Mouse (Mus musculus): ENCODE results near the gene Pfkfb4. TPM values are rescaled to one million over a fixed set of nuclear protein-coding genes. Genes with fewer than 3 reads are reported as not detected.

Pfkfb4 gene
- total RNA-seq, 4 experiments from 2014 or later, result 21.5 to 37.8 (median 35.0) TPM

DNA sequence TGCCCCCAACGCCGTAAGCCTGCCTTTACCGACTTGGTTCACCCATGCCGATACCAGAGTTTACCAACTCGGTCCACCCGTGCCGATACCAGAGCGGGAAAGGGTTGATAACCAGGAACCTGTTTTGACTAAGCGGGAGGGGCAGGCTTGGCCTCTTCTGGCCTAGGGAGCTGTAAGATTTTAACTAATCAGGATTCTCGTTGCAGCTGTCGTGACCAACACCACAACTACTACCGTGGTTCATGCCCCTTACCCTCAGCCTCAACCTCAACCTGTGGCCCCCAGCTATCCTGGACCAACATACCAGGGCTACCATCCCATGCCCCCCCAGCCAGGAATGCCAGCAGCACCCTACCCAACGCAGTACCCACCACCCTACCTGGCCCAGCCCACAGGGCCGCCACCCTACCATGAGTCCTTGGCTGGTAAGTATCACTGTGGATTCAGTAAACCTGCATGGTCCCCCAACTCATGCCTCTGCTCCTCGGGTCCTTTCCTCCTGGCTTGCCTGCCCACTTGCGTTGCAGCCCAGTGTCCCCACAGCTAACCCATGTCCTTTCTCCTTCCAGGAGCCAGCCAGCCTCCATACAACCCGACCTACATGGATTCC lies 64.6 kb downstream of the Pfkfb4 start:
- DNase-seq (ENCODE audit: low spot score in 2 of 2), result no peak

DNA sequence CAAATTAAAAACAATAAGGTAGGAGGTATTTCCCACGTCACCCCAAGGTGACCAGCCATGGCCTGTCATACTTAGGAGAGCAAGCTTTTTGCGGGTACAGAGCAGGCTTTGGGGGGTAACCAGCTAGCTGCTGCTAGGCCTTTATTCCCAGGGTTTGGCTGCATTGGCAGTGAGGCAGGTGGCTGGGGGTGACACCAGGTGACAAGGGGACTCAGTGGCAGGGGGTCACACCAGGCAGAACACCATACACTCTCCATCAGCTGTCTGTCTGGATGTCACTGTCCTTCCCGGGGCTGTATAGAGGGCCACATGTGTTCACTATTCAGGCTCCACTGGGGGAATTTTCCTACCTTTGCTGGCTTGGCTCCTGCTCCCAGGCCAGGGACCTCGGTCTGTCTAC lies 65.3 kb downstream of the Pfkfb4 start:
- DNase-seq (ENCODE audit: low spot score in 2 of 2), result no peak

DNA sequence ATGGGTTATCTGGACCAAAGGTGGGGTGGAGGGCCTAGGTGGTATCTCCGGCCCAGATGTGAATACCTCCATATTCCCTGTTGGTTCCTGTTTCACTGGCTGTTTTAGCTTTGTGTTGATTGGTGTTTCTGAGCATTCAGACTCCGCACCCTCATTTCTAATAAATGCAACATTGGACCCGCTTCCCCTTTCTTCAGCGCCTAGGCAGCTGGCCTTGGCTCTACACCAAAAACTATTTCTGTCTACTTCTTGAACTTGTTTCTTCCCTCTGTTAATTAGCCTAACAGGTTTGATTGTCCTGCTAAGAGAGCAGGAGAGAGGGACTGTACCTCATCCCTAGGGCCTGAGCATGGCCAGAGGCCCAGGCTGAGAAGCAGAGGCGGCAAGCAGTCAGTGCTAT lies 66.0 kb downstream of the Pfkfb4 start:
- no peak for DNase-seq (ENCODE audit: low spot score in 2 of 2)

DNA sequence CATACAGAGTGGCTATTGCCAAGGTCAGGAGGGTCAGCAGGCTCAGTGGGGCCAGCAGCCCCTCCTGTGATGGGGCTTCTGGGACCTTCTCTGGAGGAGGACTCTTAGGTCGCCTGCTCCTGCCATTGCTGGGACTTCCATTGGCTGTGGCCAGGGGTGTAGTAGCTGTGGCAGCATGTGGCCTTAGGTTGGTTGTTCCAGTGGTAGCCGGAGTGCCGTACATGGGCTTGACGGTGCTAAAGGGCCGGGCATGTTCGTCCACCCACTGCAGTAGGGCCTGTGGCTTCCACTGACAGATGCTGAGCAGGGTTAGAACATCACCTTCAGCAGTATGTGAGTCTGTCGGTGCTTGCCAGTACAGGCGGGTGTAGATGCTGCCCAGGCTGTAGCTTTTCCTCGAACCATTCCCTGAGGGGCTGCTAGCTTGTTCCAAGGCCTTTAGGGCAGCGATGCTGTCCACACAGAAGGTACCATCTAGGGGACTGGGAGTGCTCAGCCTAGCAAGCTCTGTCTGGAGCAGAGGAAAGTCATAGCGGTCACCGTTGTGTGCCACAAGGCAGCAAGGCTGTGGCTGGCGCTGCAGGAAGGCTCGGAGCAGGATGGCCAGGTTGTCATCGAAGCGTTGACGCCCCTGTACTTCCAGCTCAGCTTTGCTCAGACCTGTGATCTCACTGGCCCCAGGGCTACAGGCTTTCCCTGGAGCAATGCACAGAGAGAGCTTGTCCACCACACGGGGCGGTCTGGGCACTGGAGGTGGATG lies 66.6 kb downstream of the Pfkfb4 start:
- no peak for DNase-seq (ENCODE audit: low spot score in 2 of 2)

DNA sequence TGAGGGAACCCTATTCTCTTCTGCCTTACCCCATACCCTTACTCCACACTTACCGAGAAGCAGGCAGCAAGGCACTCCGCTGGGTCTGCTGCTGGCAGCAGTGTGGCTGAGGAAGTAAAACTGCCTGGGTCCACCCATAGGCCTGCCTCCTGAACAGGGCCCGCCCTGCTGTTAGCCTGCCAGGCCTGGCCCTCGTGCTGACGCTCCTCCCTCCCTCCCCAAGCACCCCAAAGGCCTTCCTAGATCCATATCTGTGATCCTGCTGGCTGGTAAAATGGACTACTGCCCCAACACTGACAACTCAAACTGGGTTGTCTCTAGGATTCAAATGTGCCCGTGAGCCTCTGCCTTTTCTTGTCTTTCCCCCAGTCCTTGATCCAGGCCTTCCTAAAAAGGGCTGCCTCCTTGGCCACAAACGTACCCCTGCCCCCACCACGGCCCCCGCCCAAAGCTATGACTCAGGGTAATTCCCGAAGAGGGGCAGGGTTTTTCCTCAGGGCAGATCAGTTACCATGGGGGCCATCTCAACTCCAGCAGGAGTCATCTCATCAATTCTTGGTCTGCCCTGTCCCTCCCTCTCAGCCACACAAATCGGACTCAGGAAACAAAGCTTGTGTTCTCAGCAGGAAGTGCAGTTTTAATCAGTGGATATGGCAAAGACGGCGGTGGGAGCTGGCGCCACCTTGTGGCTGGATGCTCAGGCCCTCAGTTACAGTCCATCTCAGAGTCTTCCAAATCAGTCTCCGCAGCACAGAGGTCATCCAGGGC lies 67.7 kb downstream of the Pfkfb4 start, which contains the start of gene Trex1:
Gene Trex1, minus strand, starts transcription at position 599 of the 768 bp plus-strand sequence.
- peak; percentile 87 to 90 for DNase-seq (ENCODE audit: low spot score in 2 of 2)

DNA sequence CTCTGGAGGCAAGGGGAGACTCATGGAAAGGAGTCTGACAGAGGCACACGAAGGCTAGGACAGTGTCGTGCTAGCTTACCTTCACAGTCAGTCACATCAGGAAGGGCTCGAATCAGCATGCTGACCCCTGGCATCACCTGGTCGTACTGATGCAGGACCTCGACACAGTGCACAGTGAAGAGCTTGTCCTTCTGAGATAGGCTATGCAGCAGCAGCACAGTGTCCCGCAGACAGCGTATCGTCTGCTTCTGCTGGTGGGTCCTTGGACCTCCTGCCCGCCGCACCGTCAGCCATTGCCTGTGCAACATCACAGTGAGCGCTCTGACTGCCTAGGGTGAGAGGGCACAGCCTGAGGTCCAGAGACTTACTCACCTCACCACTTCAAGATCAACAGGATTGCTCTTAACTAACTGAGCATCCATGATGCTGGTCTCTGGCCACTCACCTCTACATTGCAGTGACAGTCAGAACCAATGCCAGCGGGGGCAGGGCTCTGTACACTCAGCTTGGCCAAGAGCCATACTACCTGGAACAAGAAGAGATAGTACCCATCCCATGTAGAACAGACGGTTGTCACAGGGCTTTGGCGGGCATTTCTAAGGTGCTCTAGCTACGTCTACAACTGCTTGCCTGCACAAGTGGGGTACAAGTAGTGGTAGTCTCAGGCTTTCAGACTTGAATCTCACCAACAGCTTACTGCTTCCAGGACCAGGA lies 68.8 kb downstream of the Pfkfb4 start:
- DNase-seq (ENCODE audit: low spot score in 2 of 2), result no peak

DNA sequence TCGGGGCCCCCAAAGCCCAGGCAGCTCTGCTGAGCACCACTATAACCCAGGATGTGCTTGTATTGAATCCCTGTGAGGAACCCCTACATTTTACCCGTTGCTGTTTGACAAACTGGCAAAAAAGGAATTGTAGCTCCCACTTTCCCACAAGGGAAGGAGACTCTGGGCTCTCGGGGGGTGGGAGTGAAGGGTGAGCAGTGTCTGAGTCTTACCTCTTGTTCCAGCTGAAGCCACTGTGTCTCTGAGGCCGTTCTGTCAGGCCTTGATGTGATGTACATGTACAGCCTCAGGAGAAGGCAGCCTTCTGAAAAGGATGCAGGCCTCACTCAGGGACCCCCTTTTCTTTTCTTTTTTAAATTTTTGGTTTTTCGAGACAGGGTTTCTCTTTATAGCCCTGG lies 69.3 kb downstream of the Pfkfb4 start:
- DNase-seq (ENCODE audit: low spot score in 2 of 2), result no peak

DNA sequence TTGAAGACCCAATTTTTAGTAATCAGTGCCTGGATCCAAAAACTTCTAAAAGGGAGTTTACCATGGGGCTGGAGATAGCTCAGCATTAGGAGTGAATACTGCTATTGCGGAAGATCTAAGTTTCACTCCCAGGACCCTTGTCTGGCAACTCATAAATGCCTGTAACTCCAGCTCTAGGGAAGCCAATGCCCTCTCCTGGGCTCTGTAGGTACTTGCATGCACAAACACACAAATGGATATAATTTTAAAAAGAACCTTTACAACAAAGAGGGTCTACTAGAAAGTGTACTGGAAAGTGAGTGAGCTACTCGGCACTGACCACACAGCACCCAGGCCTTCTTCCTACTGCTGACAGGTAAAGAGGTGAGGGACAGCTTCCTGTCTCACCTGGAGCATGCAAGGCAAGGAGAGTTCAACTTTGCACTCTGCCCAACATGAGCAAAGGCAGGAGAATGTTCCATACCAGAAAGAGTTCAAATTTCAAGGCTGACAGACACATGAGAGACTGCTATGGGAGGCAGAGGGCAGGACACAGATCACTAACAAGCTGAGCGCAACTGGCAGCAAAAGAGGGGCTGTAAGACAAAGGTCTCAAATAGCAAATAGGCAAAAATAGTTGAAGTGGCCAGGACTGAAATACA lies 76.6 kb downstream of the Pfkfb4 start:
- no peak for DNase-seq (ENCODE audit: low spot score in 2 of 2)

DNA sequence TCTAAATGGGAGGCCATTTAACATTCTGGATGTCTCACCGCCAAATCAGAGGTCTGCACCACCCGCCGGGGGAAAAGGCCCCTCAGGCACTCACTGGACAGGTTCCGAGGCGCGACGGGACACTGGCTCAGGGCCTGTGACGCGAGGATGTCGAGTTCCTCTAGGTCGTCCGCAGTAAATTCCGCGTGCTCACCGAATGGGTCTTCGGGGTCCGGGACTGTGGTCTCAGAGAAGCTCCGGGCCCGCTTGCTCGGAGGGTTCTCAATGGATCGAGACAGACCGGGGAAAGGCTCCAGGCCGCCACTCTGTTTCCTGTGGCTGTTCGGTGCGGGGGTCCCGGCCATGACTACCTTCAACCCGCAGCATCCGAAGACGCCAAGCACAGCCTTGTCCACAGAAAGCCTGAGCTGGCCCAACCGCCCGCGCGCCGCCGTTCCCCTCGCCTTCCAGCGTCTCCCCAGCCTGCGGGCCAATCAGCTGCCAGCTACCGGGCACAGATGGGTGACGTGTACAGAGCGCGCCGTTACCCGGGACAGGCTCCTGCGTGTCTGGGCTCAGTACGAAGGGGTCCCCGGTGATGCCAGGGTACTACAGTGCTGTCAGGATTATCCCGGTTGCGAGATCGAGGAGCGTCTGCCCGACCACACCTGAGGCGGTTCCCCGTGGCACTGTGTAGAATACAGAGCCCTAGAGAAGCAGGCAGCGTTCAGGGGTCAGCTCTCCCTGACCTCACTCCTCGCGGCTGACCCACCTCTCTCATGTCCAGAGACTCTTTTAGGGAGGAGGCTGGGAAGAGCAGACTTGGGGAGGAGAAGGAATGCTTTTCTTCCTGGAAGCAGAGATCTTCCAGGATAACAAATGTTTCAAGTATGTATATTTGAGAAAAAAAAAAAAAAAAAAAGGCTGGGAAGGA lies 82.3 kb downstream of the Pfkfb4 start, which contains the start of gene Atrip:
Gene Atrip, minus strand, starts transcription at position 464 of the 913 bp plus-strand sequence.
- peak; percentile 74 to 78 for DNase-seq (ENCODE audit: low spot score in 2 of 2)

DNA sequence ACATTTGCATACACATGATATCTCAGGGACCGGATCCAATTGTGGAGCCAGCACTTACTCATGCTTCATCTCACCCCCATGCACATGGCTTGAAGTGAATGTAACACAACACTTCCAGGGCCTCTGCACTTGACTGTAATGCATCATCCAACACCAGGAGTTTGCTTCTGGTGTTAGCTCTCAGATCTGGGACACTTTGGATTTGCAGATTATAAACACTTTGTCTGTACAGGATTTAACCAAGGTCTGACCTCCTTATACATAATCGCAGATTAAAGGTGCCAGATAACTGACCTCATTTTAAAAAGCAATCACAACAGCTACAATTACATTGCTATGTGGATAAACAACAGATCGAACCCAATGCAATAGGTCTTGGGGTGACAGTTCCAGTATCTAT lies 88.9 kb downstream of the Pfkfb4 start:
- no peak for DNase-seq (ENCODE audit: low spot score in 2 of 2)

DNA sequence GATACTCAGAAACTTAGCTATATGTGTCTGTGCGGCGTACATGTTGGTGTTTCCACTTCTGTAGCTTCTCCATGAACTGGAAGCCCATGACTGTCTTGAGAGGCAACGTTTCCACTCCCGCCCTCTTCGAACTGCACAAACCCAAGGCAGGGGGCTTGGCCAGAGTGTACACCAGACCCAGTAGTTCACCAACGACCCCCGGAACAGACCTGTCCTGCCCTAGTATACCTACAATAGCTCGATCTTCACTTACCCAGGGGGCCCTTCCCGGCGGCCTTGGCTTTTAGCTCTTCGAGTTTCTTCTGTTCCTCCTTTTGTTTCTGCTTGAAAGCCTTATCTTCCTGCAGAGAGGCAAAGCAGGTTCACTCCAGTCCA lies 90.2 kb downstream of the Pfkfb4 start:
- no peak for DNase-seq (ENCODE audit: low spot score in 2 of 2)

Small RNA genes lying within 50 kb of the gene (microRNA-seq; reads per million reads assigned to microRNA genes)
- gene Mir711, result not detected

Other genes with a start within 250 kb of the Pfkfb4 start
- 10 to 100 TPM; 12.0 to 15.8 (median 14.2) TPM for gene Ip6k2, start 208.0 kb upstream of the Pfkfb4 start, total RNA-seq (2022)
- gene Nckipsd, start 183.4 kb upstream of the Pfkfb4 start, total RNA-seq (2022), result 1 to 10 TPM; 3.6 to 4.9 (median 4.2) TPM
- under 1 TPM in 1 of 4 experiments, not detected in 3; 0.05 TPM for gene Celsr3, start 165.5 kb upstream of the Pfkfb4 start, total RNA-seq (2022)
- gene Slc26a6, start 138.5 kb upstream of the Pfkfb4 start, total RNA-seq (2022), result 10 to 100 TPM; 14.6 to 25.3 (median 16.4) TPM
- under 1 TPM in 1 of 4 experiments, not detected in 3; 0.53 TPM for gene Tmem89, start 77.2 kb upstream of the Pfkfb4 start, total RNA-seq (2022)
- gene Uqcrc1, start 55.1 kb upstream of the Pfkfb4 start, total RNA-seq (2022), result 100 to 1,000 TPM; 799 to 932 (median 902) TPM
- 1 to 10 TPM; 1.2 to 3.1 (median 2.2) TPM for gene Col7a1, start 38.2 kb upstream of the Pfkfb4 start, total RNA-seq (2022)
- 1 to 10 TPM in 1 of 4 experiments, under 1 TPM in 2, not detected in 1; 0.27 to 1.2 (median 0.51) TPM for gene Ucn2, start 5.8 kb upstream of the Pfkfb4 start, total RNA-seq (2022)
- gene Shisa5, start 46.8 kb downstream of the Pfkfb4 start, total RNA-seq (2022), result 10 to 100 TPM in 2 of 4 experiments, 1 to 10 TPM in 2; 7.0 to 11.8 (median 9.1) TPM
- gene Trex1, start 68.0 kb downstream of the Pfkfb4 start, total RNA-seq (2022), result 10 to 100 TPM; 11.4 to 17.2 (median 13.0) TPM
- 10 to 100 TPM in 3 of 4 experiments, 1 to 10 TPM in 1; 8.7 to 11.5 (median 10.7) TPM for gene Atrip, start 82.3 kb downstream of the Pfkfb4 start, total RNA-seq (2022)
- gene Ccdc51, start 90.7 kb downstream of the Pfkfb4 start, total RNA-seq (2022), result 1 to 10 TPM; 6.7 to 8.6 (median 7.8) TPM
- 100 to 1,000 TPM; 297 to 369 (median 354) TPM for gene Tma7, start 90.8 kb downstream of the Pfkfb4 start, total RNA-seq (2022)
- gene Plxnb1, start 103.6 kb downstream of the Pfkfb4 start, total RNA-seq (2022), result under 1 TPM; 0.58 to 0.87 (median 0.74) TPM
- gene Fbxw21, start 170.3 kb downstream of the Pfkfb4 start, total RNA-seq (2022), result not detected
- not detected for gene Fbxw13, start 204.2 kb downstream of the Pfkfb4 start, total RNA-seq (2022)
- not detected for gene Fbxw20, start 243.0 kb downstream of the Pfkfb4 start, total RNA-seq (2022)

All from gastrocnemius, adult 8-10 months (tissue).